Mouse (Mus musculus) heart, adult 2 months (tissue): Measurements from ENCODE around the gene Atg2a.

ENCODE experiments used
- CTCF ChIP-seq: fragments of 200-600 bp; IDR thresholded peaks from 2 replicates; pipeline ENCODE4 v1.8.1; 2022; ENCODE audit warnings: antibody characterized with exemption, mild to moderate bottlenecking, moderate library complexity
- POLR2A ChIP-seq: fragments of 200-500 bp; IDR thresholded peaks from 2 replicates; pipeline ENCODE4 v1.6.1; 2011; ENCODE audit warnings: mild to moderate bottlenecking, low read depth, low read length, control low read depth; ENCODE audit not compliant: insufficient read depth

GRCm38 (mm10) chr19:6234337-6235083 is 7.0 kb upstream of the Atg2a start:
- TF ChIP-seq CTCF, result no peak
- no peak for TF ChIP-seq POLR2A
